Comparison of ENCODE assay signal across 8 mouse cellular contexts in the genomic region with DNA sequence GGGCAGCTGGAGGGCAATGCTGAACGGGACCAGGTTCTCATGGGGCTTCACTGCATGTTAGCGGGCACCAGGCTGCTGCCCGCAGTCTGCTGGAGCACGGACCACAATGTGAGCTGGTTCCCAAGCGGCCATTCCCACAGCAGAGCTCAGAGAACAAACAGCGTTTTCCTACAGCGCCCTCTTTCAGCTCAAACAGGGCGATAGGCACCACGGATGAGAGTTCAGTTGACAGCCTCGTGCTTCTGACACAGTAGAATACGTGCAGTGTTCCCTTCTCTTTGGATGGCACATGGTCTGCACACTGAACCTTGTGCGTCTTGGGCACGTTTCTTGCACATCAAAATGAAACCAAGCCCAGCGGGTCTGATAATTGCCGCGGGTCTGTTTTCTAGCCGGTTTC.
DNase-seq lines count a peak whose midpoint lies in the region; ATAC-seq and TF ChIP-seq lines count a peak whose summit lies in the region.

No protein-coding gene starts in this region.

- no peaks in the 10 kb centered on the region for H3K27me3 ChIP-seq in spleen, adult 2 months (ENCODE audit: control insufficient read depth, insufficient read depth, low read length)
- no peaks in the 10 kb centered on the region for H3K27me3 ChIP-seq in limb, embryonic 11.5 days (ENCODE audit: control insufficient read depth, insufficient read depth, low read length)
- no peaks in the 10 kb centered on the region for H3K27me3 ChIP-seq in midbrain, postnatal 0 days (ENCODE audit: insufficient read depth, low read length)

- no peak; the same call in 1 of the 2 replicates for ATAC-seq in limb, embryonic 11.5 days (ENCODE audit: insufficient number of reproducible peaks, low FRiP score, low TSS enrichment, low read depth)
- ATAC-seq in midbrain, postnatal 0 days (ENCODE audit: low FRiP score): 0 out of 2 replicates have a peak, but pooled peaks have one; percentile 41
- ATAC-seq in activated CD4-positive, CD25-positive, alpha-beta regulatory T cell, adult 4 months: no peak

- H3K27ac ChIP-seq in spleen, adult 2 months (ENCODE audit: insufficient read depth, low read length): no peak overlapping the region
- no peak overlapping the region for H3K27ac ChIP-seq in limb, embryonic 11.5 days (replicated peaks; ENCODE audit: low read depth, low read length)
- peak overlapping the region; percentile 55; the same call in 1 of the 2 replicates for H3K27ac ChIP-seq in midbrain, postnatal 0 days (ENCODE audit: low read depth, low read length)

- H3K9me3 ChIP-seq in limb, embryonic 11.5 days (ENCODE audit: control insufficient read depth, low read length): no peaks in the 10 kb centered on the region
- H3K9me3 ChIP-seq in midbrain, postnatal 0 days (ENCODE audit: low read length): no peaks in the 10 kb centered on the region

- no peak for TF ChIP-seq POLR2A in spleen, adult 2 months (IDR thresholded peaks at IDR 0.05; ENCODE audit: low read depth, low read length)

- no peaks in the 10 kb centered on the region for H3K36me3 ChIP-seq in spleen, adult 2 months (ENCODE audit: control insufficient read depth, insufficient read depth, low read length)
- H3K36me3 ChIP-seq in limb, embryonic 11.5 days (ENCODE audit: control insufficient read depth, insufficient read depth, low read length): no peaks in the 10 kb centered on the region
- no peaks in the 10 kb centered on the region for H3K36me3 ChIP-seq in midbrain, postnatal 0 days (ENCODE audit: insufficient read depth, low read length)

- no peak overlapping the region for H3K9ac ChIP-seq in limb, embryonic 11.5 days (ENCODE audit: low read length)
- peak overlapping the region; percentile 36; the same call in 1 of the 2 replicates for H3K9ac ChIP-seq in midbrain, postnatal 0 days (replicated peaks; ENCODE audit: low read length, poor library complexity, severe bottlenecking)

- H3K4me3 ChIP-seq in spleen, adult 2 months (ENCODE audit: extremely low read depth, insufficient read depth, insufficient read length): peak overlapping the region; percentile 28; the same call in 1 of the 2 replicates
- no peak overlapping the region for H3K4me3 ChIP-seq in limb, embryonic 11.5 days (ENCODE audit: low read depth, low read length)
- 0 out of 2 replicates have a peak overlapping the region, but pooled peaks have one; percentile 10 for H3K4me3 ChIP-seq in midbrain, postnatal 0 days (ENCODE audit: low read depth, low read length)

- no peaks in the 10 kb centered on the region for H3K4me1 ChIP-seq in spleen, adult 2 months (ENCODE audit: control insufficient read depth, insufficient read depth, insufficient read length)
- H3K4me1 ChIP-seq in limb, embryonic 11.5 days (ENCODE audit: control insufficient read depth, insufficient read depth, low read length): no peaks in the 10 kb centered on the region
- no peaks in the 10 kb centered on the region for H3K4me1 ChIP-seq in midbrain, postnatal 0 days (ENCODE audit: insufficient read depth, low read length)

- H3K4me2 ChIP-seq in limb, embryonic 11.5 days (ENCODE audit: low read depth, severe bottlenecking): peak overlapping the region; percentile 31
- peak overlapping the region; percentile 44; the same call in 1 of the 2 replicates for H3K4me2 ChIP-seq in midbrain, postnatal 0 days (ENCODE audit: low read depth, low read length, poor library complexity, severe bottlenecking)

- no peak for TF ChIP-seq CTCF in spleen, adult 2 months (IDR thresholded peaks at IDR 0.05; ENCODE audit: extremely low read depth, insufficient read depth, insufficient read length, insufficient replicate concordance)
- TF ChIP-seq CTCF in midbrain, postnatal 0 days (IDR thresholded peaks at IDR 0.05): peak; percentile 64

- no peak for DNase-seq in spleen, adult 2 months (ENCODE audit: low read depth in 1 of 2, low spot score in 2 of 2)
- DNase-seq in spleen, postnatal 14 days (ENCODE audit: low spot score in 2 of 2): no peak
- DNase-seq in cerebellum, postnatal 25 days: peak; percentile 46 to 62
- DNase-seq in heart, postnatal 10 days: peak; percentile 4 to 11
- no peak for DNase-seq in limb, embryonic 11.5 days (ENCODE audit: low spot score)
- peak; percentile 81 for DNase-seq in midbrain, postnatal 0 days (ENCODE audit: low spot score)
- no peak for DNase-seq in gastrocnemius, postnatal 25 days

- intact Hi-C loops in heart, postnatal 10 days (cut with DNase I): no loop called here

- 61% methylated on average over 17 of the region's 17 CpGs for WGBS in spleen, adult 2 months
- WGBS in limb, embryonic 11.5 days: 57% methylated on average over 17 of the region's 17 CpGs
- WGBS in midbrain, postnatal 0 days: 39% methylated on average over 17 of the region's 17 CpGs

Comparison
In these comparisons a context has a peak if more than half of its experiments do, and no peak if none do; other contexts are left out.
1. DNase-seq: peak in cerebellum, postnatal 25 days (2 of 2), heart, postnatal 10 days (2 of 2) and midbrain, postnatal 0 days (single experiment); none in spleen, adult 2 months (0 of 2), spleen, postnatal 14 days (0 of 2), limb, embryonic 11.5 days (single experiment) and gastrocnemius, postnatal 25 days (single experiment).